Mouse (Mus musculus) thymus, adult 2 months (tissue): ENCODE results near the gene Mrps27.

ENCODE experiments used
- CTCF ChIP-seq: fragments of 200-500 bp; IDR thresholded peaks from 2 replicates; pipeline ENCODE4 v1.5.1; 2012; ENCODE audit warnings: mild to moderate bottlenecking, control low read depth, low read length, moderate library complexity, borderline replicate concordance; ENCODE audit not compliant: control insufficient read depth, poor library complexity, insufficient read depth; ENCODE audit errors: extremely low read depth
- POLR2A ChIP-seq: fragments of 200-500 bp; IDR thresholded peaks from 2 replicates; pipeline ENCODE4 v1.6.1; 2012; ENCODE audit warnings: mild to moderate bottlenecking, low read length, control low read depth, moderate library complexity; ENCODE audit not compliant: control insufficient read depth, poor library complexity, insufficient read depth; ENCODE audit errors: extremely low read depth

DNA sequence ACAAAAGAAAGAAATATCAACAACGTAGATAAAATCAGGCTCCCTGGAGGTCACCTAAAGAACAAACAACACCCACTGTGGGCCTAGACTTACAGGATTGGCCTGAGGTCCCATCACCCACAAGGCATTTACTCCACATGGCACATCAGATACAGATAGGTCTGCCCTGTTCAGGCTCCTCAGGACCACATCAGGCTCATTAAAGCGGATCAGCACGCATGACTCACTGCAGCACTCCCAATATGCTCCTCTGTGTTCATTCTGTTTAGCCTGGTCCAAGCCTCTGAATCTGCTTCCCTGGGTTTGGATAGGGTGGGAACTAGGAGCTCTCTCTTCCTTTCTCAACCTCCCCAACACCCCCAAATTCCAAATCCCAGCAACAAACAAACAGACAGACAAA is 107.9 kb downstream of the Mrps27 start:
- TF ChIP-seq CTCF (no peak), POLR2A (no peak)
